Mouse (Mus musculus) liver, embryonic 13.5 days (tissue): ENCODE data around the gene Ampd3. TPM values are rescaled to one million over a fixed set of nuclear protein-coding genes. Genes with fewer than 3 reads are reported as not detected.

Source experiments
- ATAC-seq: fragments of 200-750 bp; cut with Nextera tagmentation; 2 replicates; pipeline ENCODE4 v1.8.0; 2017; ENCODE audit warnings: low read depth, mild to moderate bottlenecking, moderate number of reproducible peaks, moderate library complexity
- DNase-seq: peaks from one replicate; pipeline ENCODE4 v3.0.0; 2022
- H3K27ac ChIP-seq: fragments of 300-500 bp; sonication (generic); 2 replicates; pipeline ENCODE4 v1.5.1; 2015; ENCODE audit warnings: moderate library complexity, mild to moderate bottlenecking, inconsistent platforms
- H3K27me3 ChIP-seq: fragments of 300-500 bp; sonication (generic); 2 replicates; pipeline ENCODE4 v1.6.1; 2015; ENCODE audit warnings: mild to moderate bottlenecking, inconsistent platforms
- H3K36me3 ChIP-seq: fragments of 300-500 bp; sonication (generic); 2 replicates; pipeline ENCODE4 v1.6.1; 2015; ENCODE audit warnings: mild to moderate bottlenecking, inconsistent platforms
- H3K4me1 ChIP-seq: fragments of 300-500 bp; sonication (generic); replicated peaks from 2 replicates; pipeline ENCODE4 v1.6.1; 2015; ENCODE audit warnings: inconsistent platforms
- H3K4me2 ChIP-seq: fragments of 300-500 bp; sonication (generic); 2 replicates; pipeline ENCODE4 v1.6.1; 2015; ENCODE audit warnings: inconsistent platforms, mild to moderate bottlenecking, moderate library complexity
- H3K4me3 ChIP-seq: fragments of 300-500 bp; sonication (generic); replicated peaks from 2 replicates; pipeline ENCODE4 v1.5.1; 2015; ENCODE audit warnings: mild to moderate bottlenecking, inconsistent platforms
- H3K9ac ChIP-seq: fragments of 300-500 bp; sonication (generic); 2 replicates; pipeline ENCODE4 v1.6.1; 2015; ENCODE audit warnings: mild to moderate bottlenecking, inconsistent platforms
- H3K9me3 ChIP-seq: fragments of 300-500 bp; sonication (generic); replicated peaks from 2 replicates; pipeline ENCODE4 v1.6.1; 2016; ENCODE audit warnings: inconsistent platforms
- WGBS: fragments of 180-500 bp; shearing (Covaris S2); methylation state at CpG from one replicate; pipeline ENCODE4 v1.1.7; 2015; ENCODE audit not compliant: insufficient replicate concordance; 5-methylcytosine and 5-hydroxymethylcytosine counted together
- polyA plus RNA-seq: library from polyadenylated mRNA; unstranded; fragments of >200 nt; fragmentation: Nextera tagmentation; extraction: Ambion mirVana; gene quantifications from 2 replicates; pipeline ENCODE4 v1.2.1, GENCODE M21; 2015

Gene Ampd3
- polyA plus RNA-seq, 1 experiment from 2014 or later, result 26.2 TPM

- ATAC-seq (peak; percentile 90), DNase-seq (peak; percentile 92)
- Histone ChIP-seq H3K4me3 (peak within 1 kb of the TSS; percentile 89), H3K4me1 (peaks cover 45% of the 10 kb centered on the region), H3K4me2 (peak within 1 kb of the TSS; percentile 86), H3K9ac (peak within 1 kb of the TSS; percentile 91), H3K27ac (peak within 1 kb of the TSS; percentile 98), H3K36me3 (0 out of 2 replicates have a peak, but pooled peaks cover 7% of the 10 kb centered on the region), H3K9me3 (0 out of 2 replicates have a peak, but pooled peaks cover 6% of the 10 kb centered on the region), H3K27me3 (no peaks in the 10 kb centered on the region)
- WGBS, result under 1% methylated on average over 42 of the region's 42 CpGs
These were observed 76.2 kb downstream of the Ampd3 start, which contains the start of gene Rnf141 for GRCm38 (mm10) chr7:110843916-110844874. TSS of gene Rnf141 (minus strand) at chr7:110844457.

- Histone ChIP-seq H3K27me3 (no peaks in the 10 kb centered on the region), H3K9me3 (0 out of 2 replicates have a peak, but pooled peaks cover 6% of the 10 kb centered on the region), H3K9ac (no peak overlapping the region), H3K4me2 (no peak overlapping the region), H3K27ac (no peak overlapping the region), H3K4me3 (no peak overlapping the region), H3K36me3 (no peaks in the 10 kb centered on the region), H3K4me1 (peaks cover 23% of the 10 kb centered on the region)
- DNase-seq (no peak), ATAC-seq (no peak)
- WGBS, result 75% methylated on average over 2 of the region's 2 CpGs
These were observed 79.3 kb downstream of the Ampd3 start for GRCm38 (mm10) chr7:110847321-110847720.

- Histone ChIP-seq H3K9me3 (0 out of 2 replicates have a peak, but pooled peaks cover 6% of the 10 kb centered on the region), H3K27me3 (no peaks in the 10 kb centered on the region), H3K9ac (no peak overlapping the region), H3K36me3 (no peaks in the 10 kb centered on the region), H3K4me2 (no peak overlapping the region), H3K4me3 (no peak overlapping the region), H3K4me1 (peaks cover 17% of the 10 kb centered on the region), H3K27ac (peak overlapping the region; percentile 26)
- ATAC-seq (no peak), DNase-seq (no peak)
- WGBS, result 54% methylated on average over 1 of the region's 1 CpGs
These were observed 80.4 kb downstream of the Ampd3 start for GRCm38 (mm10) chr7:110848371-110848770.

GRCm38 (mm10) chr7:110851541-110852203, 83.7 kb downstream of the Ampd3 start:
- no peak for ATAC-seq
- Histone ChIP-seq H3K4me3 (no peak overlapping the region), H3K4me2 (no peak overlapping the region), H3K9ac (no peak overlapping the region), H3K27me3 (no peaks in the 10 kb centered on the region), H3K4me1 (peaks cover 28% of the 10 kb centered on the region), H3K27ac (no peak overlapping the region), H3K36me3 (no peaks in the 10 kb centered on the region), H3K9me3 (0 out of 2 replicates have a peak, but pooled peaks cover under 1% of the 10 kb centered on the region)
- 65% methylated on average over 7 of the region's 7 CpGs for WGBS
- no peak for DNase-seq

DNA sequence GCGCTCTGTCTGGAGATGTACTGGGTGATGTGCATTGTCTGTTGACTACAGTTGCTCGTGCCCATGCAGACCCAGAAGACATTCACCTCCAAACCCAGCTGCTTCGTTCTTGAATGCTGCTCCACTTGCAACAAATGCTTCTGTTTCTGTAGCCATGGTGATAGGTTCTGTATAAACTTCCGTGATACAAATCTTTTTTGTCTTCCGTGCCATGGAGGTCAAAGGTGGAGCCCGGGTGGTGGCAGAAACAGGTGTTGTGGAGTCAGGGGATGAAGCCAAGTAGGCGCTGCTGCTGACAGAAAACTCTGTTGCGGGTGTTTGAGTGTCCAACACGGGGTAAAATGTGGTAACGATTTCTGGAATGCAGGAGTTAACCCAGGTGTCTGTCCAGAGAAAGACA, 85.6 kb downstream of the Ampd3 start:
- no peak overlapping the region for H3K4me3 ChIP-seq
- DNase-seq, result no peak

DNA sequence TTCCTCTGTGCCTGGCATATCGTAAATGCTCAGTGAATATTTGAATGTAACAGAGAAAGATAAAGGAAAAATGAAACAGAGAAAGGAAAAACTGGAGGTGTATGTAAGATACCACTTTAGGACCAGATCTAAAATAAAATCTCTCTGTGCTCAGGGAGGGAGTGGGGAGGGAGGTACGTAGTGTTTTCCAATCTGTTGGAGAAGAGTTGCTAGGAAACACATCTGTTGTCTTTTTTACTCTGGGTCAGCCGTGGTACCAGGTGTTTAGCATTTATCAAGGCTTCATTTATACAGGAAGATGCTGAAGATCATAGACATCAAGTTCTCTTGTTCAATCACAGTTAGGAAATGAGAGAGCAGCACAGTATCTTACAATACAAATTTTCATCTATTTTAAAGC, 86.5 kb downstream of the Ampd3 start:
- Histone ChIP-seq H3K9ac (no peak overlapping the region), H3K27me3 (no peaks in the 10 kb centered on the region), H3K4me3 (no peak overlapping the region), H3K9me3 (no peaks in the 10 kb centered on the region), H3K36me3 (no peaks in the 10 kb centered on the region), H3K27ac (no peak overlapping the region), H3K4me1 (peaks cover 33% of the 10 kb centered on the region), H3K4me2 (no peak overlapping the region)
- WGBS, result 68% methylated on average over 3 of the region's 3 CpGs
- DNase-seq (no peak), ATAC-seq (no peak)

More for the DNA sequence above, 85.6 kb downstream of the Ampd3 start:
- H3K36me3 ChIP-seq, result no peaks in the 10 kb centered on the region
- peaks cover 29% of the 10 kb centered on the region for H3K4me1 ChIP-seq
- H3K9me3 ChIP-seq, result no peaks in the 10 kb centered on the region
- H3K27me3 ChIP-seq, result no peaks in the 10 kb centered on the region
- ATAC-seq, result no peak
- H3K9ac ChIP-seq, result no peak overlapping the region
- 74% methylated on average over 10 of the region's 10 CpGs for WGBS
- H3K27ac ChIP-seq, result no peak overlapping the region
- H3K4me2 ChIP-seq, result no peak overlapping the region

- Histone ChIP-seq H3K4me2 (no peak overlapping the region), H3K9ac (no peak overlapping the region), H3K4me3 (no peak overlapping the region), H3K27me3 (no peaks in the 10 kb centered on the region), H3K4me1 (peaks cover 39% of the 10 kb centered on the region), H3K9me3 (no peaks in the 10 kb centered on the region), H3K36me3 (no peaks in the 10 kb centered on the region), H3K27ac (no peak overlapping the region)
- ATAC-seq, result no peak
- DNase-seq, result no peak
- WGBS, result 63% methylated on average over 8 of the region's 8 CpGs
These were observed 87.0 kb downstream of the Ampd3 start for GRCm38 (mm10) chr7:110854927-110855546.

DNA sequence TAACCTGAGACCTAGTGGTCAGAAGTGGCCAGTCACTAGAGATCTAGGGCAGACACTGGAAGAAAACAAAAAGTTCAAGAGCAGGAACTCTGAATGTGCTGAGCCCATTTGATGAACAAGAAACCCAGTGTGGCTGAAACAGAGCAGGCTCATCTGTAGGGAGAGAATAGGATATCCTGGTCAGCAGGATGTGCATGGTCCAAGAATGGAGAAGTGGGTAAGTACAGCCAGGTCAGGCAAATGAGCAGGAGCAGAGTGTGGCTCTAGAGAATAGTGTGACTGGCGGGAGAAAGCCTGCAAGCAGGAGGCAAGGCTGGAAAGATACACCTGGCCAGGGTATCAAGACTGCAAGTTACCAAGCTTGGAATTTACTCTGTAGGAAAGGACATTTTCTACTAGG, 87.6 kb downstream of the Ampd3 start:
- H3K36me3 ChIP-seq, result no peaks in the 10 kb centered on the region
- peaks cover 44% of the 10 kb centered on the region for H3K4me1 ChIP-seq
- DNase-seq, result no peak
- no peak overlapping the region for H3K4me2 ChIP-seq
- H3K9ac ChIP-seq, result no peak overlapping the region
- WGBS, result 21% methylated on average over 1 of the region's 1 CpGs
- H3K9me3 ChIP-seq, result no peaks in the 10 kb centered on the region
- H3K4me3 ChIP-seq, result no peak overlapping the region
- no peak for ATAC-seq
- no peaks in the 10 kb centered on the region for H3K27me3 ChIP-seq
- H3K27ac ChIP-seq, result no peak overlapping the region

- H3K4me1 ChIP-seq, result peaks cover 42% of the 10 kb centered on the region
- no peaks in the 10 kb centered on the region for H3K9me3 ChIP-seq
- ATAC-seq, result 0 out of 2 replicates have a peak, but pooled peaks have one; percentile 30
- H3K4me3 ChIP-seq, result 0 out of 2 replicates have a peak overlapping the region, but pooled peaks have one; percentile 3
- no peak overlapping the region for H3K27ac ChIP-seq
- no peaks in the 10 kb centered on the region for H3K27me3 ChIP-seq
- peak overlapping the region; percentile 18; the same call in 1 of the 2 replicates for H3K4me2 ChIP-seq
- no peak for DNase-seq
- H3K36me3 ChIP-seq, result no peaks in the 10 kb centered on the region
- 0 out of 2 replicates have a peak overlapping the region, but pooled peaks have one; percentile 2 for H3K9ac ChIP-seq
- 21% methylated on average over 5 of the region's 5 CpGs for WGBS
These were observed 92.1 kb downstream of the Ampd3 start for GRCm38 (mm10) chr7:110860129-110860528.
